Mouse (Mus musculus) embryonic facial prominence, embryonic 14.5 days (tissue): Measurements from ENCODE around the gene Bpifa6. TPM values are rescaled to one million over a fixed set of nuclear protein-coding genes. Genes with fewer than 3 reads are reported as not detected.
A peak's percentile ranks its signal among the peaks of the same experiment; 100 is the strongest.

Source experiments
- ATAC-seq: fragments of 200-750 bp; cut with Nextera tagmentation; 2 replicates; pipeline ENCODE4 v1.8.0; 2017; ENCODE audit warnings: low read depth, moderate number of reproducible peaks, moderate TSS enrichment
- DNase-seq: peaks from one replicate; pipeline ENCODE4 v3.0.0-alpha.2; 2015; ENCODE audit warnings: low spot score
- H3K27ac ChIP-seq: fragments of 300-500 bp; sonication (generic); replicated peaks from 2 replicates; pipeline ENCODE4 v1.5.1; 2014; ENCODE audit warnings: low read depth, mild to moderate bottlenecking, low read length, moderate library complexity
- H3K27me3 ChIP-seq: fragments of 300-500 bp; sonication (generic); replicated peaks from 2 replicates; pipeline ENCODE4 v1.6.1; 2014; ENCODE audit warnings: low read length; ENCODE audit not compliant: control insufficient read depth, insufficient read depth
- H3K36me3 ChIP-seq: fragments of 300-500 bp; sonication (generic); 2 replicates; pipeline ENCODE4 v1.6.1; 2014; ENCODE audit warnings: low read length, mixed read lengths; ENCODE audit not compliant: control insufficient read depth, insufficient read depth
- H3K4me1 ChIP-seq: fragments of 300-500 bp; sonication (generic); 2 replicates; pipeline ENCODE4 v1.6.1; 2014; ENCODE audit warnings: antibody characterized with exemption, low read length; ENCODE audit not compliant: control insufficient read depth, insufficient read depth
- H3K4me2 ChIP-seq: fragments of 300-500 bp; sonication (generic); 2 replicates; pipeline ENCODE4 v1.6.1; 2014; ENCODE audit warnings: low read depth, mild to moderate bottlenecking, low read length, moderate library complexity, mixed read lengths
- H3K4me3 ChIP-seq: fragments of 300-500 bp; sonication (generic); 2 replicates; pipeline ENCODE4 v1.5.1; 2014; ENCODE audit warnings: low read depth, mild to moderate bottlenecking, low read length
- H3K9ac ChIP-seq: fragments of 300-500 bp; sonication (generic); 2 replicates; pipeline ENCODE4 v1.6.1; 2014; ENCODE audit warnings: low read depth, mild to moderate bottlenecking, low read length, moderate library complexity, mixed read lengths
- H3K9me3 ChIP-seq: fragments of 300-500 bp; sonication (generic); 2 replicates; pipeline ENCODE4 v1.6.1; 2016; ENCODE audit warnings: low read length; ENCODE audit not compliant: control insufficient read depth
- whole genome bisulfite sequencing: fragments of 180-500 bp; shearing (Covaris S2); extraction: QIAGEN DNeasy Blood & Tissue Kit; methylation state at CpG from one replicate; pipeline ENCODE4 v1.1.7; 2014; 5-methylcytosine and 5-hydroxymethylcytosine counted together
- polyA plus RNA-seq: library from polyadenylated mRNA; unstranded; fragments of >200 nt; fragmentation: Nextera tagmentation; extraction: Ambion mirVana; gene quantifications from 2 replicates; pipeline ENCODE4 v1.2.1, GENCODE M21; 2014

Gene Bpifa6
- polyA plus RNA-seq, 1 experiment from 2014 or later: not detected

GRCm38 (mm10) chr2:153953836-153954235 is 20.9 kb upstream of the Bpifa6 start:
- no peaks in the 10 kb centered on the region for H3K9me3 ChIP-seq
- ATAC-seq (peak; percentile 60), DNase-seq (peak; percentile 56)
- no peaks in the 10 kb centered on the region for H3K36me3 ChIP-seq
- H3K9ac ChIP-seq: no peak overlapping the region
- H3K27ac ChIP-seq: no peak overlapping the region
- no peak overlapping the region for H3K4me3 ChIP-seq
- 0 out of 2 replicates have a peak overlapping the region, but pooled peaks have one; percentile 23 for H3K4me2 ChIP-seq
- no peaks in the 10 kb centered on the region for H3K4me1 ChIP-seq
- 0% methylated on average over 6 of the region's 6 CpGs for WGBS
- no peaks in the 10 kb centered on the region for H3K27me3 ChIP-seq

- H3K9ac ChIP-seq: no peak overlapping the region
- no peaks in the 10 kb centered on the region for H3K36me3 ChIP-seq
- 68% methylated on average over 4 of the region's 4 CpGs for WGBS
- H3K4me1 ChIP-seq: no peaks in the 10 kb centered on the region
- ATAC-seq: no peak
- H3K27ac ChIP-seq: no peak overlapping the region
- no peaks in the 10 kb centered on the region for H3K27me3 ChIP-seq
- no peak overlapping the region for H3K4me2 ChIP-seq
- no peaks in the 10 kb centered on the region for H3K9me3 ChIP-seq
- H3K4me3 ChIP-seq: no peak overlapping the region
- DNase-seq: no peak
Measured at GRCm38 (mm10) chr2:153962821-153963331, 11.9 kb upstream of the Bpifa6 start.

GRCm38 (mm10) chr2:153963334-153963733 is 11.4 kb upstream of the Bpifa6 start:
- no peak overlapping the region for H3K4me2 ChIP-seq
- H3K27me3 ChIP-seq: no peaks in the 10 kb centered on the region
- no peaks in the 10 kb centered on the region for H3K4me1 ChIP-seq
- H3K36me3 ChIP-seq: no peaks in the 10 kb centered on the region
- no peak overlapping the region for H3K9ac ChIP-seq
- WGBS: 94% methylated on average over 1 of the region's 1 CpGs
- H3K4me3 ChIP-seq: no peak overlapping the region
- no peak for DNase-seq
- no peaks in the 10 kb centered on the region for H3K9me3 ChIP-seq
- H3K27ac ChIP-seq: no peak overlapping the region
- no peak for ATAC-seq

DNA sequence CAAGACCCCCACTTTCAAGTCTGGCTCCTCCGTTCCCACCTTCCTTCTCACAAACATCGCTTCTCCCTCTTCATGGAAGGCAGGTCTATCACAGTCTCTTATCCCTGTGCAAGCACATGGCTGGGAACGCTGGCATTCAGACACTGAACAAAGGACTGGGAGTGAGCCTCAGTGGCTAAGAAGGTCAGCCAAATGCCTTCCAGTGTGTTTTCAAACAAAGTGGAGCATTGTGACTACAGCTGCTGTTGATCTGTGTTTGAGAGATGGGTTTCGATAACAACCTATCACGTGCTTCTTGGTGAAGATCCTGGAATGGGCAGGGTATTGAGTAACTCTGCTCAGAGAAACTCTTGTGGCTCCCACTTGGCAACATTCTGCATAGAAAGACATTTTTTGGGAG is 4.5 kb upstream of the Bpifa6 start:
- H3K4me2 ChIP-seq: no peak overlapping the region
- DNase-seq (peak; percentile 46), ATAC-seq (peak; percentile 30; the same call in 1 of the 2 replicates)
- H3K27ac ChIP-seq: no peak overlapping the region
- H3K4me1 ChIP-seq: no peaks in the 10 kb centered on the region
- WGBS: 47% methylated on average over 5 of the region's 5 CpGs
- no peak overlapping the region for H3K9ac ChIP-seq
- H3K27me3 ChIP-seq: no peaks in the 10 kb centered on the region
- no peaks in the 10 kb centered on the region for H3K36me3 ChIP-seq
- H3K4me3 ChIP-seq: no peak overlapping the region
- no peaks in the 10 kb centered on the region for H3K9me3 ChIP-seq

DNA sequence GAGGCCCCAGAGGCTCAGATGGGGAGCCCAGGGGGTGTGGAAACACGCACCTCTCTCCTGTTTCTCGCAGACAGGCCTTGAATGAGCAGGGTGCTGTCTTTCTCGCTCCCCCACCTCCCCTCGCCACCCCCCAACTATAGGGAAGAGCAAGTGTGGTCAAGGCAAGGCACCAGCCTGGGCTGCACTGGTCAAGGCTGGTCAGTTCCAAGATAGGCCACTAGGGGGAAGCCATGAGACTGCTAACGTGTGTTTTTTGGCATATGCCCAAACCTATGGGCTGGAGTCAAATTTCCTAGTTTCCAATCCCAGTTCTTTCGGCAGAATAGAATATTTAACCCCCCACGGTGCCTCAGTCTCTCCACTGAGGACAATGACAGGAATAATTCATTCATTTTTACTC is 21.0 kb downstream of the Bpifa6 start:
- H3K4me3 ChIP-seq: no peak overlapping the region
- peak; percentile 50; the same call in 1 of the 2 replicates for ATAC-seq
- H3K27ac ChIP-seq: no peak overlapping the region
- H3K9ac ChIP-seq: no peak overlapping the region
- H3K9me3 ChIP-seq: no peaks in the 10 kb centered on the region
- WGBS: under 1% methylated on average over 7 of the region's 7 CpGs
- H3K4me1 ChIP-seq: 0 out of 2 replicates have a peak, but pooled peaks cover 4% of the 10 kb centered on the region
- no peaks in the 10 kb centered on the region for H3K36me3 ChIP-seq
- peak; percentile 81 for DNase-seq
- no peak overlapping the region for H3K4me2 ChIP-seq
- H3K27me3 ChIP-seq: no peaks in the 10 kb centered on the region

DNA sequence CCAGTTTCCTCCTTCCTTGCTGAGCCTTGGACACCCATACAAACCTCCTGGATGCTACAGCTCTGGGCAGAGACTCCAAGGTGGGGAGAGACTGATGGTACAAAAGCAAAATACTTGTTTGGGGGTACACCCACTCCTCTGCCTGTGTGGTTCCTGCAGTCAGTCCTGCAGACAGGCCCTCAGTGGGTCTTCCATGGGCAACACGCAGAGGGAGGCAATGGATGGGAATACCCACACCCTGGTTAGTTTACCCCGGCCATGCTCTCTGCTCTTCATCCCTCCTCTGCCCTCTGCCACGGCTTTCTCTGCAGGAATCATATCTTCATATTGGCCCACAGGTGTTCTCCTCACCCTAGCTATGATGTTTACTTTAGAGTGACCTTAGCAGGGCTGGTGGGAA is 25.8 kb downstream of the Bpifa6 start:
- Histone ChIP-seq H3K27ac (no peak overlapping the region), H3K4me2 (no peak overlapping the region), H3K27me3 (no peaks in the 10 kb centered on the region), H3K9me3 (no peaks in the 10 kb centered on the region), H3K4me1 (0 out of 2 replicates have a peak, but pooled peaks cover 4% of the 10 kb centered on the region), H3K9ac (no peak overlapping the region), H3K4me3 (no peak overlapping the region), H3K36me3 (no peaks in the 10 kb centered on the region)
- DNase-seq (no peak), ATAC-seq (no peak)
- 86% methylated on average over 3 of the region's 3 CpGs for WGBS

DNA sequence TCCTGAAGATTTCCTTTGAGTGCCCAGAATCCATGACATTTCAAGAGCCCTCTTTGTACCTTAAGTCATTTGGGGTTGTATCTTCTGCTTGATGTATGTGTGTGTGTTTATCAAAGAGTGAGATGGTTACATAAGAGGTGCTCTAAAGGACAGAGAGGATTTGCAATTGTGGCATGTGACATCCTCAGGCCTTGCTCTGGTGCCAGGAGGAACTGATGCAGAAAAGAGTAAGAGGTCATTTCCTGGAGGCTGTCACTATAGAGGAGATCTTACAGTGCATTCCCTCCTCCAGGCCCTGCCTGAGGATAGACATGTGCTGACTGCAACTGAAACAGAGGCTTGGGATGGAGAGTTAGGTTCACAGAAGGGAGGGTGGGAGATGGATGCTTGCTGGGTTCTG is 26.3 kb downstream of the Bpifa6 start:
- Histone ChIP-seq H3K4me1 (0 out of 2 replicates have a peak, but pooled peaks cover 1% of the 10 kb centered on the region), H3K9me3 (no peaks in the 10 kb centered on the region), H3K9ac (no peak overlapping the region), H3K36me3 (no peaks in the 10 kb centered on the region), H3K4me3 (no peak overlapping the region), H3K27ac (no peak overlapping the region), H3K27me3 (no peaks in the 10 kb centered on the region), H3K4me2 (no peak overlapping the region)
- ATAC-seq (no peak), DNase-seq (no peak)

DNA sequence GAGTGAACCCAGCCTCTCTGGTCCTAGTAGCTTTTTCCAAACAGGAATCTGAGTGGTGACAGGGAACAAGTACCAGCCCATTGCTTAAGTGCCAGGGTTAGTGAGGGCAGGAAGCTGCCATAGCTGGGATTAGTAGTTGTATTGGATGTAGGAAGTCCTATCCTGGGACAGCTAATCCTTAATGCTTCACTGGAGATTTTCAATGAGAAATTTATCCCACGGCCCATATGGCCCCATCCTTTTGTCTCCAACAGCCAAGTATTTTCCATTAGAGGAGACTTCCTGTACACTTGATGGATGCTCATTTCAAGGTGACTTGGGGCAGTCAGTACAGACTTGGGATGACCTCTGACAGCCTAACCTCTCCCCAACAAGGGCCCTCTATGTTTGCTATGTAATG is 29.7 kb downstream of the Bpifa6 start:
- no peak overlapping the region for H3K4me3 ChIP-seq
- no peak overlapping the region for H3K9ac ChIP-seq
- H3K4me2 ChIP-seq: no peak overlapping the region
- H3K9me3 ChIP-seq: no peaks in the 10 kb centered on the region
- ATAC-seq: no peak
- no peak overlapping the region for H3K27ac ChIP-seq
- no peaks in the 10 kb centered on the region for H3K4me1 ChIP-seq
- 80% methylated on average over 1 of the region's 1 CpGs for WGBS
- DNase-seq: no peak
- H3K36me3 ChIP-seq: no peaks in the 10 kb centered on the region
- no peaks in the 10 kb centered on the region for H3K27me3 ChIP-seq

DNA sequence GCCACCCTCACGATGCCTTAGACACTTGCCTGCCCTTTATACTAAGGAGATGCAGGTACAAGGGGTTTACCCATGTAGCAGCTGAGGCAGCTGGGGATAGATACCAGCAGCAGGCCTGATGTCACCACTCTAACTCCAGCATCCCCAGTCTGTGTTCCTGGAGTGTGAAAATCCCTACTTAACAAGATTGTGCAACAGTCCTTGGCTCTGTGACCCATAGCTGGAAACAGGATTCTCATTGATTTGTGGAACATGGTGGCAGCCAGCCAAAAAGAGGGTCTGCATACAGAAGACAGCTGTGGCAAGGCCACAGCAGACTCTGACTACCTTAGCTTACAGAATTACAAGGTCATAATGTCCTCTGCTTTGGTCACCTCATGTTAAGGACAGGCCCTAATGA is 30.3 kb downstream of the Bpifa6 start:
- H3K4me1 ChIP-seq: no peaks in the 10 kb centered on the region
- DNase-seq (peak; percentile 8), ATAC-seq (no peak)
- no peak overlapping the region for H3K27ac ChIP-seq
- no peak overlapping the region for H3K4me2 ChIP-seq
- no peaks in the 10 kb centered on the region for H3K27me3 ChIP-seq
- H3K9me3 ChIP-seq: no peaks in the 10 kb centered on the region
- no peaks in the 10 kb centered on the region for H3K36me3 ChIP-seq
- H3K4me3 ChIP-seq: no peak overlapping the region
- 80% methylated on average over 1 of the region's 1 CpGs for WGBS
- no peak overlapping the region for H3K9ac ChIP-seq
